Mouse (Mus musculus) T-helper 2 cell (primary cell): Measurements from ENCODE around the gene Hivep2.

ENCODE experiments used
- in situ Hi-C: fragments of 300-600 bp; cut with MboI, MseI; formaldehyde crosslinking; loops from one replicate; pipeline ENCODE4 v1.15.1; 2025; ENCODE audit warnings: high pct_unique_total_duplicates

Gene Hivep2

GRCm38 (mm10) chr10:14127826-14128225 is 162.0 kb downstream of the Hivep2 start:
- in situ Hi-C loops = no loop called here

GRCm38 (mm10) chr10:14130270-14130669 is 164.4 kb downstream of the Hivep2 start:
- in situ Hi-C loops = no loop called here

GRCm38 (mm10) chr10:14131307-14131706 is 165.4 kb downstream of the Hivep2 start:
- in situ Hi-C loops = no loop called here

- in situ Hi-C loops = no loop called here
Measured at GRCm38 (mm10) chr10:14132061-14132460, 166.2 kb downstream of the Hivep2 start.

DNA sequence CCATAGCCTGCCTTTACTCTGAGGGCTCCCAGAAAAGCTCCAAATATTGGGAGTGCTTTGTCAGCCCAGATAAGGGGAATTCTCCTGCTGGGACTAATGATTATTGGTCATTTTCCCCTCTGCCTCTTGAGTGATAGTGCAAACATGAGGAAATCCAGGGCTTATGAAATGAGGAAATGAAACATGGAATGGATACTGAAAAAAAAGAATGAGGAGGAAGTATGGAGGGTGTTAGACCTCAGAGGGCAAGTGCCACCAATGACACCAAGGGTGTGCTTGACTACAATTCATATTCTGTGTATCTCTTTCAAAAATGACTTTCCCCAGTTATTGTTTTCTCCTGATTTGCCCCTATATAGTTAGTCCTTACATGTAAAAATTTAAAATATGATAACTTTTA is 167.1 kb downstream of the Hivep2 start:
- in situ Hi-C loops = no loop called here

GRCm38 (mm10) chr10:14138663-14139062 is 172.8 kb downstream of the Hivep2 start:
- in situ Hi-C loops = no loop called here

DNA sequence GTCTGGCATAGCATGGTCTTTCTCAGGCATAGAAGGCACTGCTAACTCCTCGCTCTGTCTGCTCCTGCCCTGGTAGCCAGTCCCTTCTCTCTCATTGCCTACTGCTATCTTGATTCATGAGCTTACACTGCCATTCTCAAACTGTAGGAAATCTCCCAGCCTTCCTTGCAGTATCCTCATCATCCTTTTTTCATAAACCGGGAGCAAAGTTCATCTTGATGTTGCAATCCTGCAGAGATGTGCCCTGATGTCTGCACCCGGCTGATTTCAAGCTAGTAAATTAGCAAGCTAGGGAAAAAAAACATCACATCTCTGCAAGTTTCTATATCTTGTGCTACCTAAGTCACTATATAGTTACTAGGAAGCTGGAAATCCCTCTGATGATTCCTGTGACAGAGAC is 179.0 kb downstream of the Hivep2 start:
- in situ Hi-C loops = no loop called here

GRCm38 (mm10) chr10:14164829-14165228 is 199.0 kb downstream of the Hivep2 start:
- in situ Hi-C loops = no loop called here

GRCm38 (mm10) chr10:14168197-14168844 is 202.4 kb downstream of the Hivep2 start:
- in situ Hi-C loops = no loop called here

GRCm38 (mm10) chr10:14168869-14169566 is 203.1 kb downstream of the Hivep2 start:
- in situ Hi-C loops = no loop called here

DNA sequence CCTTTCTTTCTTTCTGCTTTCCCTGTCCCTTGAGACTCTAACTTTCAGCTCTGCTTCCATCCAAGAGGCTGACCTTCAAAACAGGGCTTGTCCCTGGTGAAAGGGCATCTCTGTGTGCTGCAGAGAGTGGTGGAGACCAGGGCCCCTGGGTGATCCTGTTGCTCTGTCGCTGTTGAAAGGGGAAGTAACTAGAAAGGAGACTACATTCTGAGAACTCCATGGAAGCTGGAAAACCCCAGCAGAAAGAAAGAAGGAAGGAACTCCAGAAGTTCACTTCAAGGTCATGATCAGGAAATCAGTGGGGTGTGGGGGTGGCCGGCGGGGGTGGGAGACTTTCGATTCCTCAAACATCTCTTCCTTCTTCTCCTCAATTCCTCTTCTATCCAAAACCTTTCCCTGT is 208.2 kb downstream of the Hivep2 start:
- in situ Hi-C loops = no loop called here

DNA sequence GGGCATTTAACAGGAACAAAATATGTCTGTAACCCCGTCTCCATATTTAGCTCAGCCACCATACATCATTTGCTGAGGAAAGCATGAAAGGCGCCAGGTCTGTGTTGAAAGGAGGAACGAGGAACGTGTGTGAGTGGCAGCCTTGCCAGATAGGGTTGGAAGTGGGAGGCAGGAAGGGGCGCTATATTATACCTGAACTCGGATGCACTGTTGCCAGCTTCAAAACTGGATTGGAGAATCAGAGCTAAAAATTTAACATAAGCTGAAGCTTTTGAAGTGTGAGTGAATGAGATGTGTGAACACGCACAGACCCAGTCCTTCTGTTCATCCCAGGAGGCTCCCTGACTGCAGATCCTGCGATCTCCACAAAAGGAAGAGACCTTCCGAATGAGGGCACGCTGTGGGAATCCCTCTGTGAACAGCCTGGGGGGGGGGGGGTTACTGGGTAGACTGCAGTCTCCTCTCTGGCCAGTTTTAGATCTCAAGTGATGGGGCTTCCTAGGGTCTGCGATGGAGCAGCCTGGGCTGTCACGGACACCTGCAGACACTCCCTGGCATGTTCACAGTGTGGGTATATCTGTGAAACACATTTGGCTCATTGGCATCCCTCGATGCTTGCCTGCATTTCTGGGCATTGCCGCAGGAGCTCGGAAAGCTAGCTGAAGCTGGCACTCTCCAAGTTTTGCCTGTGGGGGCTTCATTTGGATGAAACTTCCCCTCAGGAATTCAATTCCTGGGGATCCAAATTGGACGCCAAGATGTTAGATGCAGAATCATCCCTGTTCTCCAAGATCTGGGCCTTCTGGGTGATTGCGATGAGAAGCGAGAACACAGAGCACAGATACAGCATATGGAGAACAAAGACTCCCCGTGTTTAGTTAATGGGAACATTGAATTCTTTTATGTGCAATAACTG is 213.8 kb downstream of the Hivep2 start:
- in situ Hi-C loops = no loop called here

DNA sequence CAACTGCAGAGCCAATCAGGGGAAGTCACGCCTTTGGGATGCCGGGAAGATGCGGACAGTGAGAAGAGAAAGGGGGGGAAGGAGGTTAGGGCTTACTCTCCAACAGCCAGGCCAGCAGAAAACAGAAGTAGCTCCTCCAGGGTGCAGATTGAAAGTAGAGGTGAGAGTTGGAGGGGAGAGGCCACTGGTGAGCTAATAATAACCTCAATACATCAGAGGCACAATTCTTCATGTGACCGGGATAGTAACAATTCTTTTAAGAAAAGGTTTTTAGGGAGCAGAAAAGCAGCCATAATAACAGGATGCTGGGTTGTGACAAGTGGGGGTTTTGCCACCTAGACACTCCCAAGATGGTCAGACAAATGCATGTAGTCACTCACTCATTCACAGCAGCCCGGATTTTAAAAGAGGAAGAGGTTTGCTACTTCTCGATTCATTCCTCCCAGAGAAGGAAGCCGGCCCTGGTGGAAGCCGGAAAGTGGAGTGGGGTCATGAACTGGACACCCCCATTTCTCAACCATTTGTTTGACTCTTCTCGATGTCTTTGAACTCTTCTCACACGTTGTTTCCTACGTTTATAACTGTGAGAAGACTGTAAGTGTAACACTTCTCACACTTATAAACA is 220.6 kb downstream of the Hivep2 start:
- in situ Hi-C loops = no loop called here

GRCm38 (mm10) chr10:14189050-14189449 is 223.2 kb downstream of the Hivep2 start:
- in situ Hi-C loops = no loop called here

GRCm38 (mm10) chr10:14191202-14191601 is 225.3 kb downstream of the Hivep2 start:
- in situ Hi-C loops = no loop called here

GRCm38 (mm10) chr10:14192156-14192555 is 226.3 kb downstream of the Hivep2 start:
- in situ Hi-C loops = no loop called here

GRCm38 (mm10) chr10:14193702-14194101 is 227.8 kb downstream of the Hivep2 start:
- in situ Hi-C loops = no loop called here

DNA sequence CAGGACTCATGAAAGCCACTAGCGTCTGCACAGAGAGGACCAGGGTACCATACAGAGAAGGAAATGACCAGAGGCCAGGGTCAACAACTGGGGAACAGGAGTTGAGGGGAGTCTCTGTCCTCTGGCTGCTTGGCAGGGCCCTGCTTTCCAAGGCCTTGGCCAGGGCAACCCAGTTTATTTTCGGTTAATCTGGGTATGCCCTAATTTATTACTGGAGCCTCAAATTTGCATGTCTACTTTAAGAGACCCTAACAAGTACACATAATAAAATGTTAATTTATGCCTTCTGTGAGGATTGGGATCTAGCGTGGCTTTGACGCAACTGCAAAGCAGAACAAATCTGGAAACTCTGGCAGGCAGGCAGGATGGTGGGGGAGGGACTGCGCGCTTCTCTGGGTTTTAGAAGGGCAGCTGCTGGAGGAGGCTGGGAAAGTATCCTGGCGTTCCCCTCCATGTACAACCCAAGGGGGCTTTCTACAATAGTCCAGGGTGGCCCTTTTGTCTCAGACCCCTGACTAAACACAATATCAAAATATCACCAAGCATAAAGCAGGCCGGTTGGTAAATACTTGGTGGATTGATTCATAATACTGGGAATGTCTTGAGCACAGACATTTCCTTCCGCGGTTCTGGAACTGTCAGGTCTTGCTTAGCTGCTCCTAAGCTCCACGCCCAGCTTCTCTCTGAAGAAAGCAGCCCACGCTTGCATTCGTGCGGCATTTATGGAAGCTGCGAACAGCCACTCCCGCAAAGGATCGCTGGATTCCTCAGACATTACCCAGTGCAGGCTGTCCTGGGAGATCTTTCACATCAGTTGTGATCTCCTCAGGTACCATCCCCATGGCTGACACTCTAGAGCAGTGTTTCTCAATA is 230.1 kb downstream of the Hivep2 start:
- in situ Hi-C loops = no loop called here

GRCm38 (mm10) chr10:14196785-14197184 is 230.9 kb downstream of the Hivep2 start:
- in situ Hi-C loops = no loop called here

DNA sequence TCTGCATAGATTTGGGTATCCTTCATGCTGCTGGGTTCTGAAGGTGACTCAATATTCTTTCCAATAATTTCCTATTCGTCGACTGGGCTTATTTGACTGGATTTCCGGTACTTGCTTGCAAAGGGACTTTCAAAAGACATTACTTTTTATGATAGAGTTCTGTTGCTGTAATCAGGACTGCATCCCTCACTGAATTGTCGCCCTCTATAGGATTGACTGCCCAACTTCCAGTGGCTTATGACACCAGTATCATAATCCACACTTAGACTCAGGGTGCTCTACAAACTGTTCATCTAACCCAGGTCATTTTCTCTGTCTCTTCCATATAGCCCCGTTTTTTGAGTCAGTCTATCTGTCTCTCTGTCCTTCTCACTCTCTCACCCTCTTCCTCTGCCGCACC is 231.4 kb downstream of the Hivep2 start:
- in situ Hi-C loops = no loop called here

- in situ Hi-C loops = no loop called here
Measured at GRCm38 (mm10) chr10:14199332-14199731, 233.5 kb downstream of the Hivep2 start.
